Mouse (Mus musculus): ENCODE results near the gene Olfr768. TPM values are rescaled to one million over a fixed set of nuclear protein-coding genes. Genes with fewer than 3 reads are reported as not detected.
"Not testable (repeated sequence)": the region's sequence is repeated elsewhere in the genome, so short reads cannot be mapped to it uniquely, and the experiment has no call there.

Olfr768 gene
- 0.04 TPM in 1 of 2 replicates, not detected in the other for polyA plus RNA-seq (2015; fragmentation: Nextera tagmentation; extraction: Ambion mirVana)

GRCm38 (mm10) chr10:129099275-129099674 is at the start of gene Olfr768:
Olfr768 (minus strand) TSS chr10:129099375.
- no peak for DNase-seq (ENCODE audit: low spot score)
- H3K4me2 ChIP-seq (ENCODE audit: low read length) = no peak within 1 kb of the TSS
- no peaks in the 10 kb centered on the region for H3K4me1 ChIP-seq (replicated peaks; ENCODE audit: insufficient read depth, low read length)
- H3K27me3 ChIP-seq (ENCODE audit: insufficient read depth, low read length) = no peaks in the 10 kb centered on the region
- no peak within 1 kb of the TSS for H3K4me3 ChIP-seq (replicated peaks; ENCODE audit: low read depth, low read length)
- no peak within 1 kb of the TSS for H3K27ac ChIP-seq
- WGBS = 68% methylated on average over 1 of the region's 1 CpGs
- H3K36me3 ChIP-seq (ENCODE audit: insufficient read depth, low read length) = no peaks in the 10 kb centered on the region
- TF ChIP-seq CTCF (IDR thresholded peaks at IDR 0.05; ENCODE audit: low read depth) = no peak
- H3K9me3 ChIP-seq (replicated peaks; ENCODE audit: low read length) = no peaks in the 10 kb centered on the region
- ATAC-seq (replicated peaks; ENCODE audit: low FRiP score, low read depth) = no peak
- H3K9ac ChIP-seq (ENCODE audit: low read depth, low read length) = no peak within 1 kb of the TSS

GRCm38 (mm10) chr10:129138898-129139297 is 39.7 kb upstream of the Olfr768 start, which contains the start of gene Olfr770:
Olfr770 (minus strand) TSS chr10:129138998.
- DNase-seq (ENCODE audit: low spot score) (no peak), ATAC-seq (replicated peaks; ENCODE audit: low FRiP score, low read depth) (no peak)
- Histone ChIP-seq H3K27me3 (ENCODE audit: insufficient read depth, low read length) (no peaks in the 10 kb centered on the region), H3K4me2 (ENCODE audit: low read length) (no peak within 1 kb of the TSS), H3K9ac (ENCODE audit: low read depth, low read length) (no peak within 1 kb of the TSS), H3K9me3 (replicated peaks; ENCODE audit: low read length) (no peaks in the 10 kb centered on the region), H3K27ac (no peak within 1 kb of the TSS), H3K4me3 (replicated peaks; ENCODE audit: low read depth, low read length) (no peak within 1 kb of the TSS), H3K36me3 (ENCODE audit: insufficient read depth, low read length) (no peaks in the 10 kb centered on the region), H3K4me1 (replicated peaks; ENCODE audit: insufficient read depth, low read length) (no peaks in the 10 kb centered on the region)
- TF ChIP-seq CTCF (IDR thresholded peaks at IDR 0.05; ENCODE audit: low read depth) = no peak
- 52% methylated on average over 2 of the region's 2 CpGs for WGBS

DNA sequence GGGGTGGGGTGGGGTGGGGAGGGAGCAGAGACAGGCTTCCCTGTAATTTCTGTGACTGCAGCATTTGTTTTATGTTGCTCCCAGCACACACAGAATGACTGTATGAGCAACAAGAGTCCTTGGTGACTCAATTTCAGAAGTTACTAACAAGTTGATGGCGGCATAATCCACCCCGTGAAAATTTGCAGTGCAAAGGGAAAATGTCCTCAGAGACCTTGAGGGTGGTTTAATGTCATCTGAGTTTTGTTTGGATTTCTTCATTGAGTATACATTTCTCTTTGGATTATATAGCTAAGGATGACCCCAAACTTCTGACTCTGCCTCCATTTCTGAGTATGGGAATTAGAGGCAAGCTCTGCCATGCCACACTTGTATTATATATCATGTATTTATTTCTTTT is 18.6 kb upstream of the Olfr768 start, which contains the start of gene Olfr769:
Gene Olfr769 (minus strand): TSS at position 101 of the 400 bp plus-strand sequence.
- H3K27me3 ChIP-seq (ENCODE audit: insufficient read depth, low read length) = no peaks in the 10 kb centered on the region
- WGBS = 61% methylated on average over 2 of the region's 2 CpGs
- no peaks in the 10 kb centered on the region for H3K36me3 ChIP-seq (ENCODE audit: insufficient read depth, low read length)
- ATAC-seq (replicated peaks; ENCODE audit: low FRiP score, low read depth) (no peak), DNase-seq (ENCODE audit: low spot score) (no peak)
- H3K4me3 ChIP-seq (replicated peaks; ENCODE audit: low read depth, low read length) = no peak within 1 kb of the TSS
- no peak within 1 kb of the TSS for H3K27ac ChIP-seq
- H3K4me1 ChIP-seq (replicated peaks; ENCODE audit: insufficient read depth, low read length) = no peaks in the 10 kb centered on the region
- H3K9ac ChIP-seq (ENCODE audit: low read depth, low read length) = no peak within 1 kb of the TSS
- H3K4me2 ChIP-seq (ENCODE audit: low read length) = no peak within 1 kb of the TSS
- TF ChIP-seq CTCF (IDR thresholded peaks at IDR 0.05; ENCODE audit: low read depth) = no peak
- H3K9me3 ChIP-seq (replicated peaks; ENCODE audit: low read length) = no peaks in the 10 kb centered on the region

DNA sequence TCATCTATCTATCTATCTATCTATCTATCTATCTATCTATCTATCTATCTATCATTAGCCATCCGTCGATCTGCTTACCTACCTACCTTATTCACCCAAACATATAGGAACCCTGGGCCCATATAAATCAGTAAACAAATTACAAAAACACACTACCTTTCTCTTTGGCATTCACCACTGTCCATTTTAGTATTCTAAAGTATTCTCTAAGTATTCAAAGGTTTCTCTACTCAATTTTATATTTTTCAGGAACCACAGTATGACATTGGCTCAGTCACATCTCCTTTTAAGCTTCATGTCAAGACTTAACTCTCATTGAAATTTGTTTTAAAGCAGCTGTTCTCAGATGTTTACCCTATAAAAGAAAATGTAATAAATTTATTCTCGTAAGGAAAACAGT is 16.0 kb upstream of the Olfr768 start:
- Histone ChIP-seq H3K9me3 (replicated peaks; ENCODE audit: low read length) (no peaks in the 10 kb centered on the region), H3K27me3 (ENCODE audit: insufficient read depth, low read length) (no peaks in the 10 kb centered on the region), H3K4me1 (replicated peaks; ENCODE audit: insufficient read depth, low read length) (no peaks in the 10 kb centered on the region), H3K4me2 (ENCODE audit: low read length) (no peak overlapping the region), H3K27ac (no peak overlapping the region), H3K4me3 (replicated peaks; ENCODE audit: low read depth, low read length) (no peak overlapping the region), H3K36me3 (ENCODE audit: insufficient read depth, low read length) (no peaks in the 10 kb centered on the region), H3K9ac (ENCODE audit: low read depth, low read length) (no peak overlapping the region)
- no peak for TF ChIP-seq CTCF (IDR thresholded peaks at IDR 0.05; ENCODE audit: low read depth)
- ATAC-seq (replicated peaks; ENCODE audit: low FRiP score, low read depth) (no peak), DNase-seq (ENCODE audit: low spot score) (no peak)
- 87% methylated on average over 3 of the region's 3 CpGs for WGBS

DNA sequence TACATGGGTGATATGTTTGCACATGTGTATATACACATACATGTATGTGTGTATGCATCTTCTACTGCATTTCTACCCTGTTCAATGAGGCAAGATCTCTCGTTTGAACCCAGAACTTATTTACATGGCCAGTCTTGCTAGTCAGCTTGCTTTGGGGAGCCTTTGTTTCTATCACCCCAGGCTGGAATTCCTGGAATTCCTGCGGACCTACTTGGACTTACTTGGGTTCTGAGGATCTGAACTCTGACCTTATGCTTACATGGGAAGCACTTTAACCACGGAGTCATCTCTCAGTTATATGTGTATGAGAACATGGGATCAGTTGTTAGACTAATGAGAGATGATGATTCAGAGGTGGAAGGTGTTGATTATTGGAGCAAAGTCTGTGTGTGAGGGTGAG is 2.1 kb upstream of the Olfr768 start:
- Histone ChIP-seq H3K4me2 (ENCODE audit: low read length) (no peak overlapping the region), H3K27ac (no peak overlapping the region), H3K9ac (ENCODE audit: low read depth, low read length) (no peak overlapping the region), H3K36me3 (ENCODE audit: insufficient read depth, low read length) (no peaks in the 10 kb centered on the region), H3K27me3 (ENCODE audit: insufficient read depth, low read length) (no peaks in the 10 kb centered on the region), H3K4me1 (replicated peaks; ENCODE audit: insufficient read depth, low read length) (no peaks in the 10 kb centered on the region), H3K4me3 (replicated peaks; ENCODE audit: low read depth, low read length) (no peak overlapping the region), H3K9me3 (replicated peaks; ENCODE audit: low read length) (no peaks in the 10 kb centered on the region)
- WGBS = 53% methylated on average over 3 of the region's 3 CpGs
- ATAC-seq (replicated peaks; ENCODE audit: low FRiP score, low read depth) (no peak), DNase-seq (ENCODE audit: low spot score) (no peak)
- no peak for TF ChIP-seq CTCF (IDR thresholded peaks at IDR 0.05; ENCODE audit: low read depth)

GRCm38 (mm10) chr10:129082810-129083209 is 16.4 kb downstream of the Olfr768 start, which contains the start of gene Olfr767:
Olfr767 (minus strand) TSS chr10:129082910.
- not testable (repeated sequence) for H3K27me3 ChIP-seq (ENCODE audit: insufficient read depth, low read length); H3K4me1 ChIP-seq (replicated peaks; ENCODE audit: insufficient read depth, low read length); DNase-seq (ENCODE audit: low spot score); H3K9me3 ChIP-seq (replicated peaks; ENCODE audit: low read length); H3K4me2 ChIP-seq (ENCODE audit: low read length); ATAC-seq (replicated peaks; ENCODE audit: low FRiP score, low read depth); H3K9ac ChIP-seq (ENCODE audit: low read depth, low read length); H3K27ac ChIP-seq; H3K4me3 ChIP-seq (replicated peaks; ENCODE audit: low read depth, low read length); H3K36me3 ChIP-seq (ENCODE audit: insufficient read depth, low read length)

DNA sequence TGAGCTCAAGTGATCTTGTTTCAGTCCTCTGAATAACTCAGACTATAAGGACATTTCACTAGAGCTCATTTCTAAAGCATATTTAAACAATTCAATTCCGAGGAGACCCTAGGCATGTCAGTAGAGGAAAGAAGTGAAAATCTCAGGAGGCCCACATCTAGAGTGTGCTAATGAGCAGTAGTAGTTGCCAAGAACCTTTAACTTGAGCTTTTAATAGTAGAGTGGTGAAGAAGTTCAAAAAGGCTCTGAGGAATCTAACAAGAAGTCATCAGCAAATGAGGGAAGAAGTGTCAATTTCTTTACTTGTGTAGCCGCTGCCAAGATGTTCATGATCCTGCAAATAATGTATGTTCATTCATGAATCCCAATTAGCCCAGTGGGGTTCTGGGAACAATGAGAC is 30.3 kb downstream of the Olfr768 start, which contains the start of gene Olfr766-ps1:
Gene Olfr766-ps1 (minus strand): TSS at position 101 of the 400 bp plus-strand sequence.
- ATAC-seq (replicated peaks; ENCODE audit: low FRiP score, low read depth) = no peak
- Histone ChIP-seq H3K36me3 (ENCODE audit: insufficient read depth, low read length) (no peaks in the 10 kb centered on the region), H3K27ac (no peak within 1 kb of the TSS), H3K27me3 (ENCODE audit: insufficient read depth, low read length) (no peaks in the 10 kb centered on the region), H3K4me1 (replicated peaks; ENCODE audit: insufficient read depth, low read length) (no peaks in the 10 kb centered on the region), H3K4me3 (replicated peaks; ENCODE audit: low read depth, low read length) (no peak within 1 kb of the TSS), H3K9ac (ENCODE audit: low read depth, low read length) (no peak within 1 kb of the TSS), H3K4me2 (ENCODE audit: low read length) (no peak within 1 kb of the TSS), H3K9me3 (replicated peaks; ENCODE audit: low read length) (no peaks in the 10 kb centered on the region)
- WGBS = 88% methylated on average over 2 of the region's 2 CpGs
- no peak for DNase-seq (ENCODE audit: low spot score)
- no peak for TF ChIP-seq CTCF (IDR thresholded peaks at IDR 0.05; ENCODE audit: low read depth)

- H3K27ac ChIP-seq; H3K9ac ChIP-seq (ENCODE audit: low read depth, low read length); H3K36me3 ChIP-seq (ENCODE audit: insufficient read depth, low read length); H3K4me1 ChIP-seq (replicated peaks; ENCODE audit: insufficient read depth, low read length); H3K9me3 ChIP-seq (replicated peaks; ENCODE audit: low read length); DNase-seq (ENCODE audit: low spot score); H3K27me3 ChIP-seq (ENCODE audit: insufficient read depth, low read length); H3K4me3 ChIP-seq (replicated peaks; ENCODE audit: low read depth, low read length); H3K4me2 ChIP-seq (ENCODE audit: low read length); ATAC-seq (replicated peaks; ENCODE audit: low FRiP score, low read depth): not testable (repeated sequence)
Measured at GRCm38 (mm10) chr10:129049898-129050297, 49.3 kb downstream of the Olfr768 start, which contains the start of gene Olfr765. Olfr765 (minus strand) TSS chr10:129049998.
